Mouse (Mus musculus) heart, postnatal 0 days (tissue): Measurements from ENCODE around the gene Unkl.

Experiments used
- CTCF ChIP-seq: IDR thresholded peaks from 2 replicates; pipeline ENCODE4 v1.5.1; 2016; ENCODE audit warnings: antibody characterized with exemption, control low read depth, low read depth
- EP300 ChIP-seq: IDR thresholded peaks from 2 replicates; pipeline ENCODE4 v1.6.1; 2016; ENCODE audit warnings: antibody characterized with exemption, low read depth

DNA sequence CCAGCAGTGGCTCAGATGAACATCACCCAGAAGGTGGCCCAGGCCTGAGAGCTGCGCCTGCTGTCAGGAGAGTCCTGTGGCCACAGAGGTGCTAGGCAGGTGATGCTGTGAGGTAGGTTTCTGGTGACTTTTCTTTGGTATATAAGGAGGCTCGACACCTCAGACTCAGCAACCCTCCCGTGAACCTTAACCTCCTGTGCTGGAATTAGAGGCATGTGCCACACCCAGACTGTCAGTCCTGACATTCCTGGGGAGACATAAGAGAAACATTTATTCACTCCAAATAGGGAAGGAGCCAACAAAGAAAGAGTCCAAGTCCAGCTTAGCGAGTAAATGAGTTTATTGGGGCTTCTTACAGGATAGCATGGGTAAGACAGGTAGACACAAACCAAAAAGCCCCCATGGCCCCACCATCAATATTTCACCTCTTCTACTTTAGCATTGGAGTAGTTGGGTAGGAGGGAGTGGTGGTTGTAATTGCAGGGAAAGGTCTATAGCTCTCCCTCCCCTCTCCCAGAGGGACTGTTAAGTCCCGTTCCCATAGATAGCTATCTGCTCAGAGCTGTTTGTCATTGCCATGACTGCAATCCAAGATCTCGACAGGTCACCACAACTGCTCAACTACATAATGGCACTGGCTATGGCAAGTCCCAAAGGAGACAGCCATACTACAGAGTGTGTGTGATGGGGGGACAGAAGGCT is 22.1 kb upstream of the Unkl start:
- TF ChIP-seq CTCF, result no peak
- no peak for TF ChIP-seq EP300
